Mouse (Mus musculus): ENCODE data around the gene Vegfb.

DNA sequence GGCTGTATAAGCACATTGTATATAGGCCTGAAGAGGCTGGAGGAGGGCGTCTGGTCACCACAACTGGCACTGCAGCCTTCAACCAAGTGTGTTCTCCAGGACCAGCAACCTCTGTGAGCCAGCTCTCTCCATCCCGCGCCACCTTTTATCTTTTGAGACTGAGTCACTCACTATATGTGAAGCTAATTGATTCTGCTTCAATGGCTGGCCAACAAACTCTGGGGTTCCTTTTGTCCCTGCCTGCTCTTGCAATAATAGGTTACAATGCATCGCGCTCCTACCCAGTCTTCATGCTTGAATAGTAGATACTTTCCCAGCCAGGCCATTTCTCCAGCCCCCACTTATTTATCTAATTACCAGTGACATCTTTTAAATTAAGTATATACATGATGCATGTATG lies 3.8 kb downstream of the Vegfb start:
- TF ChIP-seq CTCF (conservative IDR thresholded peaks at IDR 0.05; ENCODE audit: low read length) (no peak), NANOG (IDR thresholded peaks at IDR 0.05; ENCODE audit: borderline replicate concordance, low read length) (no peak)

Data from E14TG2a.4 (cell line).